Mouse (Mus musculus) adrenal gland, postnatal 25 days (tissue): ENCODE measurements around the gene Olfr629. TPM values are rescaled to one million over a fixed set of nuclear protein-coding genes. Genes with fewer than 3 reads are reported as not detected.
"Not testable (repeated sequence)": the region's sequence is repeated elsewhere in the genome, so short reads cannot be mapped to it uniquely, and the experiment has no call there.

Source experiments
- DNase-seq: peaks from one replicate; pipeline ENCODE4 v3.0.0; 2021; ENCODE audit warnings: mixed read lengths
- long read RNA-seq: library from polyadenylated mRNA; stranded (forward); transcript quantifications from one replicate; pipeline ENCODE4 v2.0.0, GENCODE M21; 2021
- total RNA-seq: library from RNA; stranded (reverse); gene quantifications from 2 replicates; pipeline ENCODE4 v1.2.3, GENCODE M21; 2021

Gene Olfr629
- total RNA-seq: not detected in 2 replicates
- long read RNA-seq: 0 reads

GRCm38 (mm10) chr7:103744843-103745242 lies at the start of gene Olfr629:
TSS of gene Olfr629 (minus strand) at chr7:103744943.
- no peak for DNase-seq

- peak; percentile 0 for DNase-seq
Observed at GRCm38 (mm10) chr7:103792669-103793388, 48.1 kb upstream of the Olfr629 start.

- DNase-seq: no peak
Observed at GRCm38 (mm10) chr7:103791721-103792120, 47.0 kb upstream of the Olfr629 start, which contains the start of gene Olfr67. TSS of gene Olfr67 (minus strand) at chr7:103791821.

GRCm38 (mm10) chr7:103779598-103779997 lies 34.9 kb upstream of the Olfr629 start, which contains the start of gene Olfr68:
TSS of gene Olfr68 (minus strand) at chr7:103779698.
- no peak for DNase-seq

GRCm38 (mm10) chr7:103777652-103778051 lies 32.9 kb upstream of the Olfr629 start:
- DNase-seq: not testable (repeated sequence)

GRCm38 (mm10) chr7:103771494-103771893 lies 26.8 kb upstream of the Olfr629 start, which contains the start of gene Olfr69:
TSS of gene Olfr69 (minus strand) at chr7:103771594.
- no peak for DNase-seq

GRCm38 (mm10) chr7:103767687-103768086 lies 22.9 kb upstream of the Olfr629 start:
- DNase-seq: not testable (repeated sequence)

GRCm38 (mm10) chr7:103762212-103762611 lies 17.5 kb upstream of the Olfr629 start:
- DNase-seq: not testable (repeated sequence)

GRCm38 (mm10) chr7:103757233-103757632 lies 12.5 kb upstream of the Olfr629 start, which contains the start of gene Olfr630:
TSS of gene Olfr630 (minus strand) at chr7:103757333.
- no peak for DNase-seq

- DNase-seq: no peak
Observed at GRCm38 (mm10) chr7:103730074-103730473, 14.7 kb downstream of the Olfr629 start, which contains the start of gene Olfr628. TSS of gene Olfr628 (plus strand) at chr7:103730374.

GRCm38 (mm10) chr7:103716398-103716797 lies 28.3 kb downstream of the Olfr629 start:
- DNase-seq: not testable (repeated sequence)

- DNase-seq: no peak
Observed at GRCm38 (mm10) chr7:103714371-103714770, 30.4 kb downstream of the Olfr629 start, which contains the start of gene Olfr243. TSS of gene Olfr243 (plus strand) at chr7:103714671.

GRCm38 (mm10) chr7:103712024-103712423 lies 32.7 kb downstream of the Olfr629 start:
- DNase-seq: no peak

GRCm38 (mm10) chr7:103699469-103699868 lies 45.3 kb downstream of the Olfr629 start:
- DNase-seq: no peak

Other genes starting within 250 kb of the Olfr629 start
- not detected in 2 replicates for gene Olfr609, start 246.9 kb downstream of the Olfr629 start, total RNA-seq
- gene Olfr610, start 232.8 kb downstream of the Olfr629 start, total RNA-seq: not detected in 2 replicates
- gene Olfr611, start 224.1 kb downstream of the Olfr629 start, total RNA-seq: not detected in 2 replicates
- not detected in 2 replicates for gene Olfr612, start 202.2 kb downstream of the Olfr629 start, total RNA-seq
- not detected in 2 replicates for gene Olfr613, start 196.9 kb downstream of the Olfr629 start, total RNA-seq
- gene Olfr615, start 188.9 kb downstream of the Olfr629 start, total RNA-seq: not detected in 2 replicates
- gene Olfr616, start 175.8 kb downstream of the Olfr629 start, total RNA-seq: not detected in 2 replicates
- gene Olfr617, start 171.9 kb downstream of the Olfr629 start, total RNA-seq: not detected in 2 replicates
- not detected in 2 replicates for gene Olfr618, start 154.8 kb downstream of the Olfr629 start, total RNA-seq
- gene Olfr619, start 144.4 kb downstream of the Olfr629 start, total RNA-seq: not detected in 2 replicates
- gene Olfr620, start 132.4 kb downstream of the Olfr629 start, total RNA-seq: not detected in 2 replicates
- gene Olfr622, start 102.2 kb downstream of the Olfr629 start, total RNA-seq: not detected in 2 replicates
- gene Olfr623, start 81.2 kb downstream of the Olfr629 start, total RNA-seq: not detected in 2 replicates
- 0.06 TPM in 1 of 2 replicates, not detected in the other for gene Olfr624, start 73.8 kb downstream of the Olfr629 start, total RNA-seq
- gene Olfr625-ps1, start 62.2 kb downstream of the Olfr629 start, total RNA-seq: not detected in 2 replicates
- gene Olfr243, start 30.3 kb downstream of the Olfr629 start, total RNA-seq: not detected in 2 replicates
- not detected in 2 replicates for gene Olfr628, start 14.6 kb downstream of the Olfr629 start, total RNA-seq
- gene Olfr630, start 12.4 kb upstream of the Olfr629 start, total RNA-seq: not detected in 2 replicates
- not detected in 2 replicates for gene Olfr69, start 26.7 kb upstream of the Olfr629 start, total RNA-seq
- gene Olfr68, start 34.8 kb upstream of the Olfr629 start, total RNA-seq: not detected in 2 replicates
- gene Olfr67, start 46.9 kb upstream of the Olfr629 start, total RNA-seq: not detected in 2 replicates
- gene Hbb-bt, start 69.1 kb upstream of the Olfr629 start, total RNA-seq: 217 and 281 TPM in 2 replicates
- 2,100 and 2,179 TPM in 2 replicates for gene Hbb-bs, start 83.2 kb upstream of the Olfr629 start, total RNA-seq
- gene Hbb-bh2, start 95.6 kb upstream of the Olfr629 start, total RNA-seq: not detected in 2 replicates
- not detected in 2 replicates for gene Hbb-bh1, start 98.2 kb upstream of the Olfr629 start, total RNA-seq
- not detected in 2 replicates for gene Hbb-y, start 108.3 kb upstream of the Olfr629 start, total RNA-seq
- gene Olfr66, start 141.3 kb upstream of the Olfr629 start, total RNA-seq: not detected in 2 replicates
- not detected in 2 replicates for gene Olfr64, start 149.5 kb upstream of the Olfr629 start, total RNA-seq
- not detected in 2 replicates for gene Olfr65, start 158.5 kb upstream of the Olfr629 start, total RNA-seq
- not detected in 2 replicates for gene Olfr631, start 183.9 kb upstream of the Olfr629 start, total RNA-seq
- not detected in 2 replicates for gene Olfr632, start 189.4 kb upstream of the Olfr629 start, total RNA-seq
- not detected in 2 replicates for gene Olfr633, start 199.5 kb upstream of the Olfr629 start, total RNA-seq
- 0.06 TPM in 1 of 2 replicates, not detected in the other for gene Olfr635, start 226.2 kb upstream of the Olfr629 start, total RNA-seq